Mouse (Mus musculus): ENCODE data around the gene Hist1h2be.
A peak's percentile ranks its signal among the peaks of the same experiment; 100 is the strongest.
"Not testable (repeated sequence)": the region's sequence is repeated elsewhere in the genome, so short reads cannot be mapped to it uniquely, and the experiment has no call there.

Gene Hist1h2be

GRCm38 (mm10) chr13:23620733-23621531 lies at the start of gene Hist1h2be:
Gene Hist1h2be, minus strand, starts transcription at chr13:23621124.
- DNase-seq, result peak; percentile 75

- DNase-seq, result no peak
Measured at GRCm38 (mm10) chr13:23662536-23662935, 41.6 kb upstream of the Hist1h2be start.

GRCm38 (mm10) chr13:23659636-23660366 lies 38.9 kb upstream of the Hist1h2be start:
- no peak for DNase-seq

DNA sequence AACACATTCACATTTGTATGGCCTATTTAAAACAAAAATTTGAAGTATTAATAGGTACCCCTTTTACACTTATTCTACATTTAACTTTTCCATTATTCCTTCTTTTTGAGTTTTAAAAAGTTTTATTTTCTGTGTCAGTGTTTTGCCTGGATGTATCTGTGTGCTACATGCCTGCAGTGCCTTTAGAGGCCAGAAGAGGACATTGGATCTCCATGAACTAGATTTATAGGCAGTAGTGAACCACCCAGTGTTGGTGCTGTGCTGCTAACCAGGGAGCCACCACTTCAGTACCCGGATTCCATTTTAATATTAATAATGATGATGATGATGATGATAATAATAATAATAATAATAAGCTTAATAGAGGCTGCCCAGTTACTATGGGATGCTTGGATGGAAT lies 9.7 kb upstream of the Hist1h2be start:
- DNase-seq, result no peak

DNA sequence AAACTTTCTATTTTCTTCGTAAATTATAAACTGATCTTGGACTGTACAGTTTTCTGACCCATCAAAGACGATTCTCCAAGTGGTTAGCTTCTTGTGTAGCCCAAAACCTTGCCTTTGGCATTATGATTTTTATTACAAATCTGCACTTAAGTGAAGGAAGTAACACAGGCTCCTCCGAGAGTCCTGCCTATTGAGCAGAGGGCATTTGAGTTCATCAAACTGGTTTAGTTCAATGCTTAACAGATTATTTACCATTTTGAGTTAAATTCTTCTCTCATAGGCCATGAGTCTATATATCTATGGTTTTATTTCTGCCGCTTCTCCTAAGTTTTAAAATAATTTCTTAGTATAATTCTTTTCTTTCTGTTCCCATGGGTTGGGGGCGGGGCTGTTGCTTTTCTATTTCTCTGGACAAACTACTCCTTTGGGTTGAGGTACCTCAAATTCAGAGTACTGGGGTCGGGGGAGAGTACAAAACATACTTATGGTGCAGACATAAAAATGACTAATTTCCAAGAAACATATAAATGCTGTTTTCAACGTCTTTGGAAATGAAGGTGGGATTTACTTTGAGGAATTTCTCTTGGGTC lies 2.0 kb upstream of the Hist1h2be start:
- peak; percentile 22 for DNase-seq

GRCm38 (mm10) chr13:23622175-23622671 lies 1.3 kb upstream of the Hist1h2be start, which contains the start of gene Hist1h1e:
Gene Hist1h1e, minus strand, starts transcription at chr13:23622558.
- DNase-seq, result peak; percentile 84

DNA sequence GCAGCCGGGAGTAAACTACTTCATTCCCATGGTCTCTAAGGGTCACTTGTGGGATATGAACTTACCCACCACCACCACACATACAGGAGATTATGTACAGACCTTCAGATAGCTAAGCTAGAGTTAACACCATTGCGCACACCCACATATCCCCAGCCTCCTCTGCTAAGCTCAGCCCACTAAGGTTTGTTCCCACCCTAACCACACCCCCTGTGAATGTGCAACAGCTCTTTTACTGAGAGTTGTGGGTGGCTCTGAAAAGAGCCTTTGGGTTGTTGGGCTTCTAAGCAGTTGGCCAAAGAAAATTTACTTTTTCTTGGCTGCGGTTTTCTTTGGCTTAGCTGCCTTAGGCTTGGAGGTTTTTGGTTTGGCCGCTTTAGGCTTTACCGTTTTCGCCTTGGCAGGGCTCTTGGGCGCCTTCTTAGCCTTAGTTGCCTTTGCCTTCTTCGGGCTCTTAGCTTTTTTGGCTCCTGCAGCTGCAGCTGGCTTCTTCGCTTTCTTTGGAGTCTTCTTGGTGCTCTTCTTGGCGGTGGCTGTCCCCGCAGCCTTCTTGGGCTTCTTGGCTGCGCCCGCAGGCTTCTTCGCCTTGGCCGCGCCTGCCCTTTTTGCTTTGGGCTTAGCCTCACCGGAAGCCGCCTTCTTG lies 729 bp upstream of the Hist1h2be start:
- DNase-seq, result peak; percentile 50

DNA sequence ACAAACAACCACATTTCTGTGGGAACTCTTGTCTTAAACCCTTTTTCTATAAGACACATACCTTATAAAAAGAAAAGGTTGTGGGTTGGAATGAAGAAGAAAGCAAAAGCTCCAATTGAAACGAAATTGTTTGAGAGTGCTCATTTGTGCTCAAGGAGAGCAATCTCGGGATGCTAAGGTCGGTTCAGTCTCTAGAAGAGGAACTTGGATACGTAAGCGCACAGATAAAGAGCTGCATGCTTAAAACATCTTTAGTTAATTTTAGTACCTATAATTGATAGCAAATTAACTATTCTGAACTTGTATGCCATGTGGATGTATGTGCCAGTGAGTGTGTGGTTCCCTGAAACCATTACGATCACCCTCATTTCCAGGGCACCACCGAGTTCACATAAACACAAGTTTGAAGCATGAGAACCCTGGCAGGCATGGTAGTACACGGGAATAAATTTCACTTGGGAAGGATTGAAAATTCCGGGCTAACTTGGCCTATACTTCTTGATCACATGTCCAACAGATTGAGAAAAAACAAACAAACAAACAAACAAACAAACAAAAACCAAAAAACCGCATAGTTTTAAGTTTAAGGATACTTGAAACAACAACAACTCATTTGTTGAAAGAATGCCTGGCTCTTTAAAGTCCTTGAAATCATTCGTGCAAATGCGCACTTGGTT lies 730 bp downstream of the Hist1h2be start:
- peak; percentile 12 for DNase-seq

GRCm38 (mm10) chr13:23611638-23612037 lies 9.3 kb downstream of the Hist1h2be start:
- no peak for DNase-seq

DNA sequence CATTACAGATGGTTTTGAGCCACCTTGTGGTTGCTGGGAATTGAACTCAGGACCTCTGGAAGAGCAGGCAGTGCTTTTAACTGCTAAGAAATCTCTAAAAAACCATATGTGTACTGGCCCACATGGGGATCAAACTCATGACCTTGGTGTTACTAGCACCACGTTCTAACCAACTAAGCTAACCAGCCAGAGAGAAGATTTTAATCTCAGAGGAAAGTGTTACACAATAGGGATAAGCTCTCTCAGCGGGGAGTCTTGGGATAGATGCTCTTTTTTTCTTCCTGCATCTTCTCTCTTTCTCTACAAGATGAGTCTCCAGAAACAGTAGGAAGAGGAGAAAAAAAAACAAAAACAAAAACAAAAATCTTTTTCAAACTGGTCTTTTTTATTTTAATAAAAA lies 10.5 kb downstream of the Hist1h2be start:
- DNase-seq, result no peak

DNA sequence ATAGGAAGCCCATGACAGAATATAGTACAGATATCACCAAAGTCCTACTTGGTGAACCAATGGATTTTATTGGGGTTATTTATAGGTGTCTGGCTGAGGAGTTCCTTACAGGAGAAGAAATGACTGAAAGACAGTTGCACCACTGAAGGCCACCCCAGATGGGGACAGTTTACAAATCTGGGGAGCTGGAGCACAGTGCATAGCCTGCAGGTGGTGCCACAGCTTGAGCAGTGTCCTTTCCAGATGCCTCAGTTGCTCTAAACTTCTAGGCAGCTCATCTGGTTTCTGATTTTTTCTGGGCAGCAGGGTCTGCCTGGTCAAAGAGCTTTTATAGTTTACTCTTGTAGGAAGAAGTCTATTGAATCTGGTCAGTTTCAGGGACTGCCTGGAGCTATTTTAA lies 11.1 kb downstream of the Hist1h2be start:
- DNase-seq, result no peak

- DNase-seq, result no peak
Measured at GRCm38 (mm10) chr13:23609209-23609608, 11.7 kb downstream of the Hist1h2be start.

GRCm38 (mm10) chr13:23605052-23605451 lies 15.9 kb downstream of the Hist1h2be start:
- no peak for DNase-seq

GRCm38 (mm10) chr13:23604452-23604851 lies 16.5 kb downstream of the Hist1h2be start:
- no peak for DNase-seq

GRCm38 (mm10) chr13:23603182-23603699 lies 17.7 kb downstream of the Hist1h2be start:
- DNase-seq, result no peak

GRCm38 (mm10) chr13:23597957-23598356 lies 23.0 kb downstream of the Hist1h2be start:
- peak; percentile 77 for DNase-seq

- no peak for DNase-seq
Measured at GRCm38 (mm10) chr13:23595622-23596372, 25.1 kb downstream of the Hist1h2be start.

DNA sequence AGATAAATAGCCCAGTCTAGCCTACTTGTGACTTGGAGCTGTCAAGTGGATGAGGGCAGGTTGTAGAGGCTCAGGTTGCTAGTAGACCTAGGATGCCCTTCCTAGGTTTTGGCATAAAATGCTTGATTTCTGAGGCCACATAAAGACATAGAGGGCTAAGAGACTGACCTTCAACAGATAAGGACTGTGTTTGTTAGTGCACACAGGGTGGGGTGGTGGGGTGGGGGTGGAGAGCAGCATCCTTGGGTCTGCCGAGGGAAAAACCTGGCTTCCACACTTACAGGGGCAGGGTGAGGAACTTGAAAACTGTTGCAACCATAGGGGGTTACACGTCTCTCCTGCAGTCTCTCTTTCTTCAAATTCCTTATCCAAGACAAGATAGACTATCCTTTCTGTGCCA lies 25.7 kb downstream of the Hist1h2be start:
- no peak for DNase-seq

DNA sequence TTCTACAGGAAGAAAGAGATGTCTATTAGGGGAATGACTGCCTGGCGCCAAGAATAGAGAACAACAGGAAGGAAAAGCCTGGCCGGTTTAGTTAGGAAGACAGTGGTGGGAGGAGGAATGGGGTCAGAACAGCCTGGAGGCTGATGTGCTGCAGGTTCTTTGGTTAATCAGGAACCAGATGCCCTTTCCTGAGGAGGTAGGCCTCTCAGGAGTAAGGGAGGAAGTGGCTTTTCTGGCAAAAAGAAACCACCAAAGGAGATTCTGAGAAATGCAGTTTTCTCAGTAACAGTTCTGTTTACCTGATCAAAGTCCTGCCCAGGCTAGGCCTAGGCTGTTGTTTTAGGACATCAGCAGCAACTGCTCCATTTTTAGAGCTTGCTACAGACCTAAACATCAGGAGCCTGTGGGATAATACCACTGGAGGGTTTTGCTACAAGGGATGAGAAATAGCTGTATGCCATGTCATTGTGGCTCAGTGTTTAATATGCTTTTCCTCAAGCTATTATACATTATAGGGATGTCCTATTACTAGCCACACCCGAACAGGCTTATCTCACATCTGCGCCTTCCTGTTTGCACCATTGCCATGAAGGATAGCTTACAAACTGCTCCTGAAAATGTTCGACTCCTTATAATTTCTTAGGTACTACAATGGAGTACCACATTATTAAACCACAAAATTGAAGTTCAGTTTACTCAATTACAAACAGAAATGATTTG lies 27.7 kb downstream of the Hist1h2be start:
- DNase-seq, result no peak

GRCm38 (mm10) chr13:23592614-23593013 lies 28.3 kb downstream of the Hist1h2be start:
- peak; percentile 61 for DNase-seq

DNA sequence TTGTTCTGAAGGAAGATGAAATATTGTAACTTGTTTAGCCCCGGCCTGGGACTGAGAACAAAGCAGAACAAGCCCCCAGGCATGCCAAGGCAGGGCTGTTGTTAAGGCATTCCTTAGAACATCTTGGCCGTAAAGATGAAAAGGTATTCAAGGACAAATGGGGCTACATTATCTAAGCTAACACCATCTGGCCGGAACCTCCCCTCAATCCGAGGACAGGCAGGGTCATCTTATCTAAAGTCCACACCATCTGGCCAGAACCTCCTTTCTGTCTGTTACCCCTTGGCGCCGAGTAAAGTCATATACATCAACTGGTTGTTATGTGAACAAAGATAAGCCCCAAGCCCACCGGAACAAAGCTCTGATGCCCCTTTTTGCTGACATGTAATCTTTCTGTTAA lies 29.0 kb downstream of the Hist1h2be start:
- not testable (repeated sequence) for DNase-seq

Measured in cerebellum, adult 8-10 months (tissue).